Mouse (Mus musculus) thymus, adult 2 months (tissue): ENCODE measurements around the gene Cilp. TPM values are rescaled to one million over a fixed set of nuclear protein-coding genes. Genes with fewer than 3 reads are reported as not detected.

Experiments used
- DNase-seq: peaks from one replicate; pipeline ENCODE4 v3.0.0; 2021
- H3K27ac ChIP-seq: fragments of 200-500 bp; 2 replicates; pipeline ENCODE4 v1.5.1; 2012; ENCODE audit warnings: low read length, control low read depth; ENCODE audit not compliant: control insufficient read depth, insufficient read depth
- H3K27me3 ChIP-seq: fragments of 200-500 bp; 2 replicates; pipeline ENCODE4 v1.6.1; 2012; ENCODE audit warnings: mild to moderate bottlenecking, low read length, moderate library complexity, mixed read lengths; ENCODE audit not compliant: control insufficient read depth, insufficient read depth
- H3K36me3 ChIP-seq: fragments of 200-500 bp; 2 replicates; pipeline ENCODE4 v1.6.1; 2012; ENCODE audit warnings: mild to moderate bottlenecking, low read length, moderate library complexity; ENCODE audit not compliant: control insufficient read depth, insufficient read depth
- H3K4me1 ChIP-seq: fragments of 200-500 bp; replicated peaks from 2 replicates; pipeline ENCODE4 v1.6.1; 2012; ENCODE audit warnings: low read length; ENCODE audit not compliant: control insufficient read depth, insufficient read depth
- H3K4me3 ChIP-seq: fragments of 200-500 bp; 2 replicates; pipeline ENCODE4 v1.5.1; 2012; ENCODE audit warnings: mild to moderate bottlenecking, low read length, control low read depth, moderate library complexity; ENCODE audit not compliant: control insufficient read depth, insufficient read depth
- CTCF ChIP-seq: fragments of 200-500 bp; IDR thresholded peaks from 2 replicates; pipeline ENCODE4 v1.5.1; 2012; ENCODE audit warnings: mild to moderate bottlenecking, control low read depth, low read length, moderate library complexity, borderline replicate concordance; ENCODE audit not compliant: control insufficient read depth, poor library complexity, insufficient read depth; ENCODE audit errors: extremely low read depth
- POLR2A ChIP-seq: fragments of 200-500 bp; IDR thresholded peaks from 2 replicates; pipeline ENCODE4 v1.6.1; 2012; ENCODE audit warnings: mild to moderate bottlenecking, low read length, control low read depth, moderate library complexity; ENCODE audit not compliant: control insufficient read depth, poor library complexity, insufficient read depth; ENCODE audit errors: extremely low read depth
- WGBS: fragments of 180-500 bp; shearing (Covaris S2); methylation state at CpG from one replicate; pipeline ENCODE4 v1.1.7; 2018; 5-methylcytosine and 5-hydroxymethylcytosine counted together
- polyA plus RNA-seq: library from polyadenylated mRNA; depleted of rRNA; stranded (reverse); fragments of >200 nt; gene quantifications from 2 replicates; pipeline ENCODE4 v1.2.3, GENCODE M21; 2012; rRNA removed

Gene Cilp
- polyA plus RNA-seq, 1 experiment, result 1.8 TPM

DNA sequence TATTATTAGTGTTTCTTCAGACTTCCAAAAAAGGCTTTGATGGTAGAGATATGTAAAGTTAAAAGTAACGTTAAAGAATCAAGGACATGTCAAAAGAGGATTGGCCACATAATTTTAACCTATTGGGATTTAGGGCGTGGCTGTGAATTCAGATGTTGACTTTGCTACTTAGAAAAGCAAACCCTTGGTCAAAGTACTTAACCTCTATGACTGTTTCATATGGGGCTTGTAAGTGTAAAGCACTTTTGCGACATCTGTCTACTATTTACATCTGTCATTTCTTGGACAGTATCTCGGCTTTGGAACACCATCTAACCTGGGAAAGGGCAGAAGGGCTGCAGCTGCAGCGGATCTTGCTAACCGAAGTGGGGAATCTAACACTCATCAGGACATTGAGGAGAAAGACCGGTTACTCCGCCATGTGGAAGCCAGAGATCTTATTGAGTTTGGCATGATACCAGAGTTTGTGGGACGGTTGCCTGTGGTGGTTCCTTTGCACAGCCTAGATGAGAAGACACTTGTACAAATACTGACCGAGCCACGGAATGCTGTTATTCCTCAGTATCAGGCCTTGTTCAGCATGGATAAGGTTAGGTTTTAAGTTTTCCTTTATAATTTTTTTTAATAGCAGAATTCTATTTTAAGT is 57.4 kb downstream of the Cilp start:
- Histone ChIP-seq H3K27ac (no peak overlapping the region), H3K36me3 (peaks cover 73% of the 10 kb centered on the region), H3K4me1 (no peaks in the 10 kb centered on the region), H3K4me3 (no peak overlapping the region), H3K27me3 (no peaks in the 10 kb centered on the region)
- no peak for DNase-seq
- 96% methylated on average over 11 of the region's 11 CpGs for WGBS
- TF ChIP-seq CTCF (no peak), POLR2A (no peak)

DNA sequence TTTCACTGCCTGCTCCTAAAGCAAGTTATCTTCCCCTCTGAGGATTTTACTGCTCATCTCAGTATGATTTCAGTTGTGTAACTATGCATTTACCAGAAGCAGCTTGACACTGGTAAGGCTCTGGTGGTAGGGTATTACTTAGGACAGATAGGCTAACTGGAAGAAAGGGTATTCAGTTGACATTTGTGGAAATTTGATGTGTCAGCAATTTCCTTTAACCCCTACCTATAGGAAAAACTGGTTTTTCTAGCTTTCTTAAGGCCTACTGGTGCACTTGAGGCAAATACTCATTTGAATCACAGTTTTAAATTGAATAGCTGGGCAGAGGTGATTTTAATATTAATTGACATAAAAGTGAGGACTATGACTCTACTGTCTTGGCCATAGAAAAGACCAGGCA is 61.0 kb downstream of the Cilp start:
- no peak overlapping the region for H3K4me3 ChIP-seq
- TF ChIP-seq CTCF (no peak), POLR2A (no peak)
- peaks cover 67% of the 10 kb centered on the region for H3K36me3 ChIP-seq
- no peaks in the 10 kb centered on the region for H3K27me3 ChIP-seq
- no peaks in the 10 kb centered on the region for H3K4me1 ChIP-seq
- H3K27ac ChIP-seq, result no peak overlapping the region
- DNase-seq, result no peak

DNA sequence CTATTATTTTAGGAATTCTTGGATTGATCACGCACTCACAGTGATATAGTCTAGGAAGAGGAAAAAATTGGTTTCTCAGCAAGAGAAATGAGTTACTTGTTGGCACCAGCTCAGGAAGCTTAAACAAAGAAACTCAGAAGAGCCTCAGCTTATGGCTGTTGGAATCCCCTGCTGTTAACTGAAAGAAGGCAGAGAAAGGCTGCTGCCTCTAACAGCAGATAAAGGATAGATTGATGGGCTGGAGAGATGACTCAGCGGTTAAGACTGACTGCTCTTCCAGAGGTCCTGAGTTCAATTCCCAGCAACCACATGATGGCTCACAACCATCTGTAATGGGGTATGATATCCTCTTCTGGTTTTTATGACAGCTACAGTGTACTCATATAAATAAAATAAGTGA is 62.4 kb downstream of the Cilp start:
- H3K36me3 ChIP-seq, result peaks cover 55% of the 10 kb centered on the region
- no peak for TF ChIP-seq POLR2A
- no peak for DNase-seq
- H3K27ac ChIP-seq, result no peak overlapping the region
- H3K4me3 ChIP-seq, result no peak overlapping the region
- 99% methylated on average over 2 of the region's 2 CpGs for WGBS
- H3K27me3 ChIP-seq, result no peaks in the 10 kb centered on the region
- H3K4me1 ChIP-seq, result no peaks in the 10 kb centered on the region

Other genes with a start within 250 kb of the Cilp start
- 32.5 and 35.3 TPM in 2 replicates for gene Hacd3, start 243.5 kb upstream of the Cilp start, polyA plus RNA-seq
- gene Dpp8, start 232.8 kb upstream of the Cilp start, polyA plus RNA-seq, result 73.8 and 77.6 TPM in 2 replicates
- 8.9 and 11.7 TPM in 2 replicates for gene Igdcc4, start 163.7 kb upstream of the Cilp start, polyA plus RNA-seq
- gene Igdcc3, start 124.0 kb upstream of the Cilp start, polyA plus RNA-seq, result 0.07 and 0.13 TPM in 2 replicates
- gene Parp16, start 69.8 kb upstream of the Cilp start, polyA plus RNA-seq, result 9.3 and 17.1 TPM in 2 replicates
- 10.1 and 11.8 TPM in 2 replicates for gene Clpx, start 29.1 kb downstream of the Cilp start, polyA plus RNA-seq
- 23.3 and 29.2 TPM in 2 replicates for gene Pdcd7, start 80.9 kb downstream of the Cilp start, polyA plus RNA-seq
- gene Ubap1l, start 95.9 kb downstream of the Cilp start, polyA plus RNA-seq, result 0.42 and 0.66 TPM in 2 replicates
- 0.41 and 0.43 TPM in 2 replicates for gene Kbtbd13, start 126.5 kb downstream of the Cilp start, polyA plus RNA-seq
- gene Rasl12, start 133.3 kb downstream of the Cilp start, polyA plus RNA-seq, result 7.8 TPM in 2 replicates
- 0.22 TPM in 1 of 2 replicates, not detected in the other for gene Slc51b, start 157.8 kb downstream of the Cilp start, polyA plus RNA-seq
- gene Mtfmt, start 170.6 kb downstream of the Cilp start, polyA plus RNA-seq, result 16.2 and 18.4 TPM in 2 replicates
- 27.3 and 28.5 TPM in 2 replicates for gene Spg21, start 195.8 kb downstream of the Cilp start, polyA plus RNA-seq